Mouse (Mus musculus): Measurements from ENCODE around the gene Macrod1. TPM values are rescaled to one million over a fixed set of nuclear protein-coding genes. Genes with fewer than 3 reads are reported as not detected.
"Not testable (repeated sequence)": the region's sequence is repeated elsewhere in the genome, so short reads cannot be mapped to it uniquely, and the experiment has no call there.

Gene Macrod1
- polyA plus RNA-seq, 2 experiments from 2014 or later: 0.82 to 2.6 TPM

DNA sequence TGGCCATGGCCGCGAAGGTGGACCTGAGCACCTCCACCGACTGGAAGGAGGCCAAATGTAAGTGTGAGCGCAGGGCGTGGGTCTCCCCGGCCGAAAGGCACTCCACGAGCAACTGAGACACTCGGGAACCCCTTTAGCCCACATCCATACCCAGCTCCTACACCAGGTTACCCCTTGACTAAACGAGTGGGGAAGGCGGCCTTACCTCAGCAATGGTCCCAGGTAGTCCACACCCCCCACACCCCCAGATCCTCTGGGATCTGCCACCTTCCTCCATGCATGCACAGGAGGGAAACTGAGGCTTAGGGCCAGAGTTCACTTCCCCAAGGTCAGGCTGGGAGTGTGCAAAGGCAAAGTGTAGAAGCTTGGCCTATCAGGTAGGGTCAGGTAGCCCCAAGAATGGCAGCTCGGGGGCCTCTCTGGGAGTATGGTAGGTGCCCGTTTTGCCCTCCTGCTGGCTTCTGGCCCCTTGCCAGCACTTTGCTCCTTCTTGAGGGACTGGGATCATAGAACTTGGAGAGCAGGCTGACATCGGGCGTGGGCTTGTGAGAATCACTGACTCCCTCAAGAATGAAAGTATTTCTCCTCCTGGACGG lies 614 bp downstream of the Macrod1 start:
- no peak for ATAC-seq

DNA sequence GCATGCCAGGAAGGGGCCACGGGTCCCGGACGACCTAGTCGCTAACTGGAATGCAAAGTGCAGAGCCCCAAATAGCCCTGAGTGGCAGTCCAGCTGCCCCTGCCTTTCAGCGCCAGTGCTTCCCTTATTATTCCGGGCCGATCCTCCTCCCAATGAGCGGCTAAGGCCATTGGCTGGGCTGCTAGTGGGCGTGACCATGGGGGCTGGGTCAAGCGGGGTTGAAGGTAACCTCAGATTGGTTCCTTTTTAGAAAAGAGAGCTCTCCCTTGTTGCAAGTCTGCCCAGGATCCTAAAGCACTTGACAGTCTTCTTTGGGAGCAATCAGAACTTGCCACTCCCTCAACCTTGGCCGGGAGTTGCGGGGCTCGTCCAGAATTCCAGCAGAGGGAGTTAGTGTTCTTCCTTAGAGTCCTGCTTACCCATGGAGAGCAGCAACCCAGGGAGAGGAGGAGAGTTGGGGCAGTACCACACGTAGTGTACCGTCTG lies 1.2 kb downstream of the Macrod1 start:
- peak; percentile 34 for ATAC-seq

- ATAC-seq: no peak
Measured at GRCm38 (mm10) chr19:7058541-7058940, 1.9 kb downstream of the Macrod1 start.

GRCm38 (mm10) chr19:7062110-7062509 lies 5.5 kb downstream of the Macrod1 start:
- no peak for ATAC-seq

DNA sequence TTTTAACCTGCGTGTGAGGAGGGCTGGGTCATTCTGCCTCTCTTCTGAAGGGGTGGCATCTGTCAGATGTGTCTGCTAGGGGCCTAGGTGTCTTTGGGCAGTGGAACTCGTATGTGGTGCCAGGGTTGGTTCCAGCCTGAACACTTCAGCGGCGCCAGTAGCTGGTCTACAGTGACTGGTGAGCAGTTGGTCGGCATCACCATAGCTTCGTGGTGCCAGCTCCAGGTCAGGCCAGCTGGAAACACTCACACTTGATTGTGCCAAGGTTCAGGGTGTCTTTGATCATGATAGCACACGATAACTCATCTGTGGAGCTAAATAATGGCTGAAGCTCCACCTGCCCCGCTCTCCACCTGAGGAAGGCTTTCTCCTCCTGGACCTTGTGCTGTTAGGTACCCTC lies 6.3 kb downstream of the Macrod1 start:
- ATAC-seq: no peak

- peak; percentile 63 for ATAC-seq
Measured at GRCm38 (mm10) chr19:7064571-7064970, 8.0 kb downstream of the Macrod1 start.

DNA sequence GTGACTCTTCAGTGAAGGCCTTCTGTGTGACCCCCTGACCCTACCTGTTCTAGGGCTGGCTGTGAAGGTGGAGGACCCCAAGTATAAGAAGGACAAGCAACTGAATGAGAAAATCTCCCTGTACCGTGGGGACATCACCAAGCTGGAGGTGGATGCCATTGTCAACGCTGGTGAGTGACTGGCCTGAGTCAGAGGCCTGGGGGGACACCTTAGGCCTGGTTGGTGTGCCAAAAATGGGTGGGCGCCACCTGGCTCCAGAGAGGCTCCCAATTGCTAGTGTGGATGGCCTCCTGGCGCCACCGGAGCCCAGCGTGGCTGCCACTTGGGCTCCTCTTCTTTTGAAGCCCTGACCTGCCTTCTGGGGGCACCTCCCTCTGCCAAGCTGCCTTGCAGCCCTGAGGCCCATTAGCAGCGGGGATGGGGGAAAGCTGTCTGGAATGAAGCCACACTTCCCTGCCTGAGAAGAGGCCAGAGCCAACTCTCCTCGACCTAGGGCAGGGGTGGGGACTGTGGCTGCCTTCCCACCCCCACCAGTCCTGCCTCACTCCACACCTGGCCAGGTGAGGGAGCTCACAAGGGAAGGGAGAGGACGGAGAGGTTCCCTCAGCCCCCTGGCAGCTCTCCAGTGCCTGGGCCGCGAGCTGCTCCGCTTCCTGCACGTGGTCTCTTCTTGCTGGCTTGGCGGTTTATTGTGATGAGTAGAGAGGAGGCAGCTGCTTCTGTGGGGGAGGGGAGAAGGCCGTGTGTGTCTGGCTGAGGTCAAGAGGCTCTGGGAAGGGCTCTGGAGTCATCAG lies 9.6 kb downstream of the Macrod1 start:
- peak; percentile 54 for ATAC-seq

DNA sequence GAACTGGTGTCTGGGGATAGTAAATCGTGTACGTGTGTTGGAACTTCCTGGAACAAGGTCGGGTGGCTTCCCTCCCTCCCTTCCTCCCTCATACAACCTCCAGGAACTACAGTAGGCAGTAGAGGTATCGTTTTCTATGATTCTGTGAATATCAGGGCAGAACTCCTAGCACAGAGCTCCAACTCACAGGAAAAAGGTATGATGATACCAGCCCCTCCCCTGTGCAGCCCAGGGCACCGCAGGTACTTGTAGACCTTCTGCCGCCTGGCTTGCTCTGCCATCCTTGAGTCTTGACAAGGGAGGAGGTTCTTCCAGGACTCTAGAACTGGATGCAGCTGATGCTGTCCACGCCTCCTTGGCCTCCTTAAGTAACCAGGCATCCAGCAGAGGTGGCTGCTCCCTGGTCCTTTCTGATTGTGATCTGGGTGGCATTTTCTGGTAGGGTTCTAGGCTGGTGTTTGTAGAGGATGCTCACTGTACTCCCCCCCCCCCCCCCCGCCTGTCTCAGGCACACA lies 10.3 kb downstream of the Macrod1 start:
- no peak for ATAC-seq

DNA sequence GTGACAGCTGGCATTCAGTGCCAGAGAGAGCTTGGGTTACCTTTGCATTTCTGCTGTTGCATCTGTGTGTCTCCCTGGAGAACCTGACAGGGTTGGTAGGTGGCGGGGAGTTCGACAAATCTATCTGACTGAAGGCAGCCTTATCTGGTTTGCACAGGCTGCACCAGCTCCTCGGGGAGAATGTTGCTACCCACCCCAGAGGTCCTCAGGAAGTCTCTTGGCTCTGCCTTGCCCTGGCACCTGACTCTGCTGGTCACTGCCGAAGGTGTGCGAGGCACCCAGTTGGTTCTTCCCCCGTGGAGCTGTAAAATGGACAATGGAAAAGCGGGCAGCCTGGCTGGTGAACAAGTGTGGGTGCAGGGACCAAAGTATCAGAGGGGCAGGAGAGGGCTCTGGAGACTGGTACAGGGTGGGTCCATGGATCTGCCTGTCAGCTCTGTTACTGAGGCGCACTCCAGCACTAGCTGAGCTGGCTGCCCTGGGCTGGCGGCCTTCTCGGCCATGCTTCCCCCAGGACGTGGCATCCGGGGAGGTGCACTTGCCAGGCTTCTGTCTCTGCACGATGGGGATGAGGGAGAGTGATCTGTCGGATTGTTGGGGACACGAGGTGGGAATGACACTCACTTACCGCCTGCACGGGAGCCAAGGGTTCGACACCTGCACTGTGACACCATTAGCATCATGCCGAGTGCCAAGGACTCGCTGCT lies 10.9 kb downstream of the Macrod1 start:
- no peak for ATAC-seq

DNA sequence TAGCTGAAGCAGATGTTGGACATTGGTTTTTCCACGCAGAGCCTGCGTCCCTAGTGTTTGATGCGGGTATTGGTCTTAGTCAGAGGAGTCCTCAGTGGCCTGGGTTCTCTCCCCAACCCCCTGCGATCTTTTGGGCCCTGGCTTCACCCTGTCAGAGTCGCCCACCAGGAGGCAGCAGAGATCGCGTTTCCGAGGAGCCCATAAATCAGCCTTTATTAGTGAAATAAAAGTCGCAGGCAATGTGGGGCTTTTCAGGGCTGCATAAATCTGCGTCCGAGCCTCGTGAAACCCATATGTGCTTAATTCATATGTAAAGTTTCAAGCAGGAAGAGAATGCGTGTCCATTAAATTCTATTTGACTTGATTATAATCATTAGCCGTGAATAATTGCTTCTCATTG lies 11.5 kb downstream of the Macrod1 start:
- ATAC-seq: peak; percentile 40

- no peak for ATAC-seq
Measured at GRCm38 (mm10) chr19:7068661-7069531, 12.3 kb downstream of the Macrod1 start.

- ATAC-seq: no peak
Measured at GRCm38 (mm10) chr19:7069781-7070763, 13.5 kb downstream of the Macrod1 start.

DNA sequence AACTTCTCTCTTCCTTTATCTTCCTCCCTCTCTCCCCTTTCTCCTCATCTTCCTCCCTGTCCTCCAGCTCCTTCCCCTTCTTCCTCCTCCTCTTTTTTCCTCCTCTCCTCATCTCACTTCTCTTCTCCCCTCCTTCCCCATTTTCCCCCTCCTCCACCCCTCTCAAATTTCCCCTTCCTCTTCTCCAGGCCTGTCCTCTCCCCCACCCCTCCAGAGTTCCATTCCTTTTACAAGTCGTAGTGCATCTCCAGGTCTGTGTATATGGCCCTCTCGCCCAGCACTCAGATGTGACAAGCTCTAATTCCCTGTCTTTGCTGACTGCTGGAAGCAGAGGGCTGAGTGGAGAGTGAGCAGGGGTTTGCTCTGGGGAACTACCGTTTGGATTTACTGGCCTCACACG lies 14.2 kb downstream of the Macrod1 start:
- no peak for ATAC-seq

DNA sequence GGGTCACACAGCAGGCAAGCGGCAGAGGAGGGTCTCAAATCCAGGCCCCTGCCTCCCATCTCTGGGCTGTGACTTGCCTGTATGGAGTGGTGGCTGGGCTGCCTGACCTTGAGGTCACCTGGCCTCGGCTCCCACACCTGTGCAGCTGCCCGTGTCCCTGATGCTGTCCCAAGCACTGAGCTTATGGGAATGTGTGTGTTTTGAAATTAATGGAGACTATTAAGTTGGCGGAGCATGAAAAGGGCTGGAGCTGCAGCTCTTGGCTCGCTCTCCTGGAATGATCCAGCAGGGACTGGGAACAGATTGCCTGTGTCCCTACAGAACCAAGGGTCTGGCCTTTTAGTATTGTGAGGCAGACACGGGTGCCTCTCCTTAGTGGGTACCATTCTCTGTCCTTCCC lies 15.6 kb downstream of the Macrod1 start:
- ATAC-seq: no peak

DNA sequence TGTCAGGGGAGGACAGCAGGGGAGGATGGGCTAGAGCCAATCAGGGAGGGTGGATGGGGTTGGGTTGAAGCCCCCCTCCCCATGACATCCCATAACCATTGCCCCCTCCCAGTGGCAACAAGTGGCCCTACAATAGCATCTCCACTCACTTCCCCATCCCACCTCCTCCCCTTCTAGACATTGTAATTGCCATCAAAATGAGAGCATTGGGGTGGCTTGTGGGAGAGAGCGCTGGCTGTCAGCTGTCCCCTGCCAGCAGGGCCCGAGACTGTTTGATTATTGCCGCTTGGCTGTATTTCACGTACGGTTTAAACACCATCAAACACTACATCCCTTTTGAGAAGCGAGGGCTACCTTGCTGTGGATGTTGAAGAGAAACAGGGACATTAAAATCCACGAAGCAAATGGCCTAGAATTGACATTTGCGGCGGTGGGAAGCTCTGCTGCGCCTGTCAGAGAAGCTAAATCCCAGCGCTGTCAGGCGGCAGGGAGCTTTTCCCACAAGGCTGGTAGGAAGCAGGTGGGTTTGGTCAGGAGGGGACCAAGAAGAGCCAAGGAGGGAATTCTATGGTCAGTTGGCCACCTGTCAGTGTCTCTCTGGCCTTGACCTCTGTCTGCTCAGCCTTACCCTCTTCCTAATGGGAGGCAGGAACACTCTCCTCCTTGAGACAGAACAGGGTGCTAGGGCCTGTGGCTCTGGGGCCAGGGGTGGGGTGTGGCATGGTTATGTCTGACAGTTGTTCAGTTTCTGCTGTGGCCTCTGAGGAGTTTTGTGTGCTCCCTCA lies 17.6 kb downstream of the Macrod1 start:
- ATAC-seq: no peak

DNA sequence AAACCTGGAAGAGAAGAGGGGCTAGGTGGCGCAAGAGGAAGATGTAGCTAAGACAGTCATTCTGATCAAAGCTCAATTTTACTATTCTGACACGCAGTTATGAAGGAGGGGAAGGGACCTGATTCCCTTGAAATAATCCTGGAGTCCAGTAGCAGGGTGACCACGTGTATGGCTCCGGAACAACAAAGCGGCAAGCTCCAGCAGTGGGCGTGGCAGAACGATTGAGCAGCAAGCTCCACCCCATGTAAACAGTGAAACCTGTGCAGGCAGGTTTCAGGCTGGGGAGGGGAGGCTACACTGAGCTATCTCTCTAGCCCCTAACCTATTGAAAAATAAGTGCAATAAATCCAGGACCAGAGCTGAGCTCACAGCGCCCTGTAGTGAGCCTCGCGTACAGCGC lies 18.7 kb downstream of the Macrod1 start:
- ATAC-seq: not testable (repeated sequence)

DNA sequence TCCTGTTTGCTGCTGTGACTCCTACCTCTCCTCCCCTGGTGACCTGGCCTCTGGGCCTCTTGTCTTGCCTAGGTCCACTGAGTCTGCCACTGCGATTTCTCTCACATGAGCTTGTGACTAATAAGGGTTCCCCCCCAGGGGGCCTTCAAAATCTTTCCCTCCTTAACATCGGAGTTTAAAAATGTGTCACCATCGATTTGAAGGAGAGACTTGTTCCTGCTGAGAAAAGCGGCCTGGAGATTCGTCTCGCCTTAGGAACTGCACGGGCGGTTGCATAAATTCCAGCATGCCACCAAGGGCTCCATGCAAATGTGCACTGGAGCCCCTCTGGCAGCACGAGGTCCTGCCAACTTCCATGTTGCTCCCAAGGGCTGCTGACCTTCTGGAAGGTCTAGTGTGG lies 21.1 kb downstream of the Macrod1 start:
- ATAC-seq: no peak

GRCm38 (mm10) chr19:7078271-7078670 lies 21.7 kb downstream of the Macrod1 start:
- ATAC-seq: no peak

DNA sequence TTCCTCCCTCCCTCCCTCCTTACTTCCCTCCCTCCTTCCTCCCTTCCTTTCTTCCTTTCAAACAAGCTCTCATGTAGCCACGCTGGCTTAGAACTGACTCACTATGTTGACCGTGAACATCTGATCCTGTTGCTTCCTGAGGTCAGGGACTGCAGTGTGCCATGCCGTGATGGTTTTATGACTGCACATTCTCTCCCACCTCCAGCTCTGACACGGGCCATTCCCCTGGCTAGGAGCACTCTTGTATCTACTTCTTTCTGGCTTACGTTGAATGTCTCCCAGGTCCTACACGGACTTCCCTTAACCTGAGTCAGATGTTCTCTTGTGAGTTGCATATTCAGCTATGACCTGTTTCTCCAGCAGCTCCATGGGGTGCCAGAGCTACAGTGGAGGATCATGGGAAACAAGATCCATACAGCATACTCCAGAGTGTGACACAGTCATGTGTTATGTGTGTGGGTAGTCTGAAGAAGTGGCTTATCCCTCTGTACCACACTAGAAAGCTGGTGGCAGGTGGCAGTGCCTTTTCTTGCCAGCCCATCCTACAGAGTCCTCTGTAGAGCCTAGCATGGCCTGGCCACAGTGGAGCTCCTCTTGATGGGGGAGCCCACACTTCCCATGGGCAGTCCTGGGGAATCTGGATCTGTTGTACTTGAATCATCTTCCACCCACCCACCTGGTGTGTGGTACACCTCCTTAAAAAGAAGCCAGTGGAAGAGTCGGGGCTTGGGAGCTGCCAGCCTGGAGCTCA lies 25.1 kb downstream of the Macrod1 start:
- ATAC-seq: no peak
